Mouse (Mus musculus): ENCODE data around the gene Gm5460.

DNA sequence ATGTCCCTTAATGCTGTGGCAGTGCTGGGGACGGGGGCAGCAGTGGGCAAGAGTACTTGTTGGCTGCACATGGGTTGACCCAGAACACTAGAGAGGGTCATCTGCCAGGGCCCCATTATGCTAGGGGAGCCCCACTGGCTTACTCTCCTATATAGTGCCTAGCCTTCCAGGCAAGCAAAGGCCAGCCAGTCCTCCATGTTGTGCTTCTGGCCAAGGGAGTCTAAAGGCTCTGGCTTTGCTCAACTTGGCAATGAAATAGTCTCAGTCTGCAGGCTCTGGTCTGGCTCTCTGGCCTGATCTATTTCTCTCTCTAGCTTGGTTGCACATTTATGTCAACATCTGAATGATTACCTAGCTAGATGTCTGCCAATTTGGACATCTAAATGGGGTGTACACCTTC is 76.3 kb downstream of the Gm5460 start:
- TF ChIP-seq CTCF (IDR thresholded peaks at IDR 0.05 in 2 of 3, conservative IDR thresholded peaks at IDR 0.05 in 1 of 3; ENCODE audit: control insufficient read depth in 1 of 3, insufficient read depth in 1 of 3, low read depth in 2 of 3, low read length in 3 of 3, poor library complexity in 1 of 3, severe bottlenecking in 1 of 3) (no peak), POLR2A (IDR thresholded peaks at IDR 0.05; ENCODE audit: control insufficient read depth in 1 of 2, insufficient read depth in 1 of 2, low read depth in 1 of 2, low read length in 2 of 2, poor library complexity in 1 of 2) (no peak), USF2 (IDR thresholded peaks at IDR 0.05; ENCODE audit: borderline replicate concordance in 1 of 2, insufficient read depth in 1 of 2, low read depth in 1 of 2, low read length in 2 of 2) (no peak), MAX (IDR thresholded peaks at IDR 0.05; ENCODE audit: low read length) (no peak), E2F4 (IDR thresholded peaks at IDR 0.05; ENCODE audit: borderline replicate concordance, low read depth, low read length) (no peak), EP300 (IDR thresholded peaks at IDR 0.05; ENCODE audit: low read depth in 1 of 2, low read length in 2 of 2) (no peak), TCF12 (IDR thresholded peaks at IDR 0.05; ENCODE audit: low read depth, low read length) (no peak), GATA1 (IDR thresholded peaks at IDR 0.05; ENCODE audit: low read depth, low read length) (no peak), ELF1 (IDR thresholded peaks at IDR 0.05; ENCODE audit: low read depth, low read length) (no peak), JUND (IDR thresholded peaks at IDR 0.05; ENCODE audit: low read depth, low read length) (no peak), SMC3 (IDR thresholded peaks at IDR 0.05; ENCODE audit: low read depth, low read length) (no peak)

All from MEL (cell line).